Mouse (Mus musculus): Measurements from ENCODE around the gene Fastk. TPM values are rescaled to one million over a fixed set of nuclear protein-coding genes. Genes with fewer than 3 reads are reported as not detected.
"Not testable (repeated sequence)": the region's sequence is repeated elsewhere in the genome, so short reads cannot be mapped to it uniquely, and the experiment has no call there.

The Fastk gene
- total RNA-seq, 2 experiments from 2014 or later: 110 to 120 TPM

DNA sequence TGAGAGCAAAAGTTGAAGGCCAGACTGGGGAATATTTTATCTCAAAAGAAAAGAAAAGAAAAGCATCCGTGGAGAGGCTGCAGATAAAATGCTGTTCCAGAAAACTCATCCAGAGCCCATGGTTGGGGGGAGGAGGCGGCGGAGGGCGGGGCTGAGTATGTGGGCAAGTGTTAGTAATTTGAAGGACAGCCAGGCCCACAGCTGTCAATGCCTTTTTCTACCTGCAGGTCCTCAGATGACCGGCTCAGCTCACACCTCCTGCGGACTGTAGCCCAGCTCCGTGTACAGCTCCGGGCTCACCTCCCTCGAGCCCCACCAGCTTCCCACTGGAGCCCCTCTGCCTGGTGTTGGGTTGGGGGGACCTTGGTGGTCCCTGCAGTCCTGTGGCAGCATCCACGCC is 45.4 kb downstream of the Fastk start:
- intact Hi-C loops (cut with DNase I): no loop called here
- DNase-seq (ENCODE audit: low spot score in 2 of 2): no peak

- DNase-seq (ENCODE audit: low spot score in 2 of 2); intact Hi-C loops (cut with DNase I): not testable (repeated sequence)
Observed at GRCm38 (mm10) chr5:24396254-24396653, 48.8 kb downstream of the Fastk start.

DNA sequence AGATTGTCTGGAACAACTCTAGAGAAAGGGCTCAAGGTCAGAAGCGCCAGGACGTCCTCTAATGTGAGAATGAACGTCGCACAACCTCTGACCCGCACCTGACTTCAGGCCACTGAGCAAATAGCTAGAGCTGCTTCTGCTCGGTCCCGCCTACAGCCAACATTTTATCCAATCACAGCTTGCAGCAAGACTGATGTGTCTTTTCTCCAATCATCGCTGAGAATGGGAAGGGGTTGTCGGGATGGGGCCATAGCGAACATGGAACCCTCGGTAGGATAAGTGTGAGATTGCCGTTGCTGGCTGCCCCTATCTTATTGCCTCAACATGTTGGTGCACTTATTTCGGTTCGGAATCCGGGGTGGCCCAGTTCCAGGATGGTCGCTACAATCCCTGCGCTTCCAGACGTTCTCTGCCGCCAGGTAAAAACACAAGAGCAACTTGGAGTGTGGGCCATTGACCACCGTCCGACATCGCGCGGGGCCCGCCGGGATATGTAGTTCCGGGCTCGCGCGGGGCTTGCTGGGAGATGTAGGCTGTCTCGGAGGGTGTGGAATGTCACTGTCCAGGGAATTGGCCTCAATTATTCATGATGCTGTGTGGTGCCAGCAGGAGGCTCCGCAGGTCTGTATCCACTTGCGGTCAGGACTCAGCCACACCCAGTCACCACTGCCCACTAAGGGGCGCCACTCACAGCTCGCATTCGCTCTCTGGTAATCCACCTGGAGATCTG is 50.8 kb downstream of the Fastk start:
- peak; percentile 95 to 98 for DNase-seq (ENCODE audit: low spot score in 2 of 2)
- intact Hi-C loops (cut with DNase I): no loop called here

GRCm38 (mm10) chr5:24393392-24393997 is 51.6 kb downstream of the Fastk start, which contains the start of gene Abcb8:
Gene Abcb8, plus strand, starts transcription at chr5:24393663.
- DNase-seq (ENCODE audit: low spot score in 2 of 2): peak; percentile 90 to 91
- intact Hi-C loops (cut with DNase I): no loop called here

- intact Hi-C loops (cut with DNase I): no loop called here
Observed at GRCm38 (mm10) chr5:24392724-24393123, 52.4 kb downstream of the Fastk start.

DNA sequence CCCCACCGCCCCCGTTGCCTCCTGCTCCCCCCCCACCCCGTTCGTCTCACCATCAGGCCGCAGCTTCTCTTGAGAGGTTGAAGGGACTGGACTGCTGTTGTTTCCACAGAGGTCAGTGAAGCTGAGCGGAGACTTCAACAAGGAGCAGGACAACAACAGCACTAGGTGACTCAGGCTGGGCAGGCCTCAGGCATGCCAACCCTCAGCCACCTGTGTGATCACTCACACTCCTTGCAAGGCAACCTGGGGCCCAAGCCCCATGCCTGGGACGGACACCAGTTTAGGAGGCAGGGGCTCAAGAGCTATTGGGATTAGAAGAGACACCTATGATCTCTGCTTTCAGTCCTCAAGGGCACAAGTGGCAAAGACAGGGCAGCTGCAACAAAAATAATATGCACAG is 53.2 kb downstream of the Fastk start, which contains the start of gene Atg9b:
Atg9b (minus strand) TSS at position 280 of the 400 bp plus-strand sequence.
- no peak for DNase-seq (ENCODE audit: low spot score in 2 of 2)
- intact Hi-C loops (cut with DNase I): no loop called here

More at GRCm38 (mm10) chr5:24392724-24393123, 52.4 kb downstream of the Fastk start:
- no peak for DNase-seq (ENCODE audit: low spot score in 2 of 2)

GRCm38 (mm10) chr5:24389658-24390020 is 55.4 kb downstream of the Fastk start:
- intact Hi-C loops (cut with DNase I): no loop called here
- no peak for DNase-seq (ENCODE audit: low spot score in 2 of 2)

DNA sequence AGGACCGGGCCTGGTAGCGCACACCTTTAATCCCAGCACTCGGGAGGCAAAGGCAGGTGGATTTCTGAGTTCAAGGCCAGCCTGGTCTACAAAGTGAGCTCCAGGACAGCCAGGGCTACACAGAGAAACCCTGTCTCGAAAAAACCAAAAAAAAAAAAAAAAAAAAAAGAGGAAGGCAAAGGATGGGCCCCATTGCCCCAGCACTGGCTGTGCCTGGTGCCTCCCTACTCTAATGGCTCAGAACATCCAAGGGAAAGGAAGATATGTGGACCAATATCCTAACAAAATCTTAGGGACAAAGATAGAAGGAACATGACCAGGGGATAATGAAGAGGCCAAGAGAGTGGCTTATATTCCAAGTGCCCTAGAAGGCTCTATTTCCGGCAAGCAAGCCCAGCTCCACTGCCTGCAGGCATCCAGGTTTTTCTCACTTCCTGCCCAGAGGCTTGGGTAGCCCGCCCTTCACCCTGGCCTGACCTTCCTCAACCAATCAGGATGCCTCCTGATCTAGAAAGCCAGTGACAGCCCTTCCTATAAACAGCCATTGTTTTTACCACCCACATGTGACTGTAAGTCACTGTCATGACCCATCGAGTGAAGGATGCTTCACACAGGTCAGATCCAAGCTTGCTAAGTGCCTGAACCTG is 56.0 kb downstream of the Fastk start:
- intact Hi-C loops (cut with DNase I): no loop called here
- no peak for DNase-seq (ENCODE audit: low spot score in 2 of 2)

Other genes starting within 250 kb of the Fastk start
- gene Kcnh2, start 93.7 kb downstream of the Fastk start, total RNA-seq (2021): 10 to 100 TPM; 19.9 to 22.1 TPM
- gene Nos3, start 80.5 kb downstream of the Fastk start, total RNA-seq (2021): 10 to 100 TPM; 10.2 to 12.1 TPM
- gene Atg9b, start 53.1 kb downstream of the Fastk start, total RNA-seq (2021): 1 to 10 TPM; 2.1 to 3.4 TPM
- gene Abcb8, start 51.6 kb downstream of the Fastk start, total RNA-seq (2021): 10 to 100 TPM; 46.7 to 51.4 TPM
- gene Asic3, start 31.9 kb downstream of the Fastk start, total RNA-seq (2021): not detected
- gene Cdk5, start 21.8 kb downstream of the Fastk start, total RNA-seq (2021): 100 to 1,000 TPM; 138 to 149 TPM
- 10 to 100 TPM; 26.8 to 31.9 TPM for gene Slc4a2, start 21.4 kb downstream of the Fastk start, total RNA-seq (2021)
- gene Tmub1, start 2.6 kb upstream of the Fastk start, total RNA-seq (2021): 10 to 100 TPM; 30.4 to 31.2 TPM
- gene Agap3, start 6.9 kb upstream of the Fastk start, total RNA-seq (2021): 100 to 1,000 TPM; 464 to 465 TPM
- gene Gbx1, start 81.9 kb upstream of the Fastk start, total RNA-seq (2021): under 1 TPM in 1 of 2 experiments, not detected in 1; 0.40 TPM
- under 1 TPM; 0.15 to 0.30 TPM for gene Asb10, start 95.7 kb upstream of the Fastk start, total RNA-seq (2021)
- under 1 TPM in 1 of 2 experiments, not detected in 1; 0.13 TPM for gene 4931409K22Rik, start 111.5 kb upstream of the Fastk start, total RNA-seq (2021)
- 10 to 100 TPM; 62.0 to 64.8 TPM for gene Abcf2, start 132.2 kb upstream of the Fastk start, total RNA-seq (2021)
- gene Chpf2, start 141.5 kb upstream of the Fastk start, total RNA-seq (2021): 10 to 100 TPM; 65.1 to 73.8 TPM
- 100 to 1,000 TPM; 102 to 110 TPM for gene Smarcd3, start 179.1 kb upstream of the Fastk start, total RNA-seq (2021)
- gene Nub1, start 240.2 kb upstream of the Fastk start, total RNA-seq (2021): 10 to 100 TPM; 67.5 to 73.9 TPM

Data from left cerebral cortex, postnatal 14 days (tissue).